Comparison of ENCODE assay signal across 8 mouse cellular contexts in genomic region chr5:125177481-125178134, GRCm38 (mm10). TPM values are rescaled to one million over a fixed set of nuclear protein-coding genes. Genes with fewer than 3 reads are reported as not detected.
DNase-seq lines count a peak whose midpoint lies in the region; ATAC-seq and TF ChIP-seq lines count a peak whose summit lies in the region.

No protein-coding gene starts in this region.

- no peaks in the 10 kb centered on the region for H3K27me3 ChIP-seq in embryonic facial prominence, embryonic 14.5 days (replicated peaks; ENCODE audit: control insufficient read depth, insufficient read depth, low read length)
- no peaks in the 10 kb centered on the region for H3K27me3 ChIP-seq in heart, embryonic 11.5 days (ENCODE audit: control insufficient read depth, insufficient read depth, low read length)
- no peaks in the 10 kb centered on the region for H3K27me3 ChIP-seq in kidney, embryonic 15.5 days
- no peaks in the 10 kb centered on the region for H3K27me3 ChIP-seq in liver, adult 2 months (ENCODE audit: control insufficient read depth, insufficient read depth, low read length)
- H3K27me3 ChIP-seq in stomach, embryonic 15.5 days (replicated peaks), result no peaks in the 10 kb centered on the region

- H3K79me2 ChIP-seq in liver, adult 2 months (ENCODE audit: control insufficient read depth, insufficient read depth, low read length), result peaks cover 20% of the 10 kb centered on the region; the same call in 1 of the 2 replicates

- no peaks in the 10 kb centered on the region for H3K9me3 ChIP-seq in embryonic facial prominence, embryonic 14.5 days (ENCODE audit: control insufficient read depth, low read length)
- no peaks in the 10 kb centered on the region for H3K9me3 ChIP-seq in heart, embryonic 11.5 days (replicated peaks; ENCODE audit: control insufficient read depth, low read length)
- H3K9me3 ChIP-seq in kidney, embryonic 15.5 days (replicated peaks), result no peaks in the 10 kb centered on the region
- H3K9me3 ChIP-seq in stomach, embryonic 15.5 days, result no peaks in the 10 kb centered on the region

- no peak for TF ChIP-seq POLR2A in liver, adult 2 months (IDR thresholded peaks at IDR 0.05; ENCODE audit: extremely low read depth, insufficient read depth, low read length)

- H3K4me2 ChIP-seq in embryonic facial prominence, embryonic 14.5 days (ENCODE audit: low read depth, low read length), result peak overlapping the region; percentile 76
- peak overlapping the region; percentile 96 for H3K4me2 ChIP-seq in heart, embryonic 11.5 days
- H3K4me2 ChIP-seq in kidney, embryonic 15.5 days, result peak overlapping the region; percentile 89
- peak overlapping the region; percentile 92 for H3K4me2 ChIP-seq in stomach, embryonic 15.5 days

- H3K36me3 ChIP-seq in embryonic facial prominence, embryonic 14.5 days (ENCODE audit: control insufficient read depth, insufficient read depth, low read length), result no peaks in the 10 kb centered on the region
- no peaks in the 10 kb centered on the region for H3K36me3 ChIP-seq in heart, embryonic 11.5 days (ENCODE audit: control insufficient read depth, insufficient read depth, low read length)
- no peaks in the 10 kb centered on the region for H3K36me3 ChIP-seq in kidney, embryonic 15.5 days
- H3K36me3 ChIP-seq in liver, adult 2 months (ENCODE audit: control insufficient read depth, insufficient read depth, low read length), result no peaks in the 10 kb centered on the region
- H3K36me3 ChIP-seq in stomach, embryonic 15.5 days, result no peaks in the 10 kb centered on the region

- ATAC-seq in embryonic facial prominence, embryonic 14.5 days (ENCODE audit: low read depth), result peak; percentile 34
- peak; percentile 32 for ATAC-seq in heart, embryonic 11.5 days (replicated peaks; ENCODE audit: insufficient number of reproducible peaks, low FRiP score, low TSS enrichment)
- ATAC-seq in kidney, embryonic 15.5 days (replicated peaks; ENCODE audit: low FRiP score), result peak; percentile 38
- peak; percentile 32 for ATAC-seq in monocyte, adult 5-6 weeks (replicated peaks; ENCODE audit: insufficient number of reproducible peaks, low FRiP score, low TSS enrichment, poor library complexity, severe bottlenecking)
- ATAC-seq in stomach, embryonic 15.5 days (ENCODE audit: insufficient read depth, low FRiP score, low read depth), result peak; percentile 30; the same call in 1 of the 2 replicates

- H3K9ac ChIP-seq in embryonic facial prominence, embryonic 14.5 days (ENCODE audit: low read depth, low read length), result peak overlapping the region; percentile 92
- peak overlapping the region; percentile 89 for H3K9ac ChIP-seq in heart, embryonic 11.5 days (ENCODE audit: low read depth, low read length)
- H3K9ac ChIP-seq in kidney, embryonic 15.5 days, result peak overlapping the region; percentile 88
- H3K9ac ChIP-seq in liver, adult 2 months (ENCODE audit: low read depth, low read length), result peak overlapping the region; percentile 79
- peak overlapping the region; percentile 88 for H3K9ac ChIP-seq in stomach, embryonic 15.5 days

- peaks cover 37% of the 10 kb centered on the region for H3K4me1 ChIP-seq in embryonic facial prominence, embryonic 14.5 days (ENCODE audit: control insufficient read depth, insufficient read depth, low read length)
- peaks cover 60% of the 10 kb centered on the region for H3K4me1 ChIP-seq in heart, embryonic 11.5 days (ENCODE audit: control insufficient read depth, insufficient read depth, low read length)
- peaks cover 63% of the 10 kb centered on the region for H3K4me1 ChIP-seq in kidney, embryonic 15.5 days
- peaks cover 37% of the 10 kb centered on the region for H3K4me1 ChIP-seq in liver, adult 2 months (ENCODE audit: control insufficient read depth, insufficient read depth, low read length)
- H3K4me1 ChIP-seq in stomach, embryonic 15.5 days, result peaks cover 60% of the 10 kb centered on the region

- peak overlapping the region; percentile 95 for H3K27ac ChIP-seq in embryonic facial prominence, embryonic 14.5 days (replicated peaks; ENCODE audit: low read depth, low read length)
- H3K27ac ChIP-seq in heart, embryonic 11.5 days (ENCODE audit: low read depth, low read length), result peak overlapping the region; percentile 94
- H3K27ac ChIP-seq in kidney, embryonic 15.5 days, result peak overlapping the region; percentile 95
- peak overlapping the region; percentile 61 for H3K27ac ChIP-seq in liver, adult 2 months (replicated peaks; ENCODE audit: insufficient read depth, low read depth, low read length)
- H3K27ac ChIP-seq in stomach, embryonic 15.5 days, result peak overlapping the region; percentile 95

- H3K4me3 ChIP-seq in embryonic facial prominence, embryonic 14.5 days (ENCODE audit: low read depth, low read length), result peak overlapping the region; percentile 87
- peak overlapping the region; percentile 87 for H3K4me3 ChIP-seq in heart, embryonic 11.5 days (ENCODE audit: low read depth, low read length)
- H3K4me3 ChIP-seq in kidney, embryonic 15.5 days (replicated peaks), result peak overlapping the region; percentile 73
- peak overlapping the region; percentile 60 for H3K4me3 ChIP-seq in liver, adult 2 months (ENCODE audit: insufficient read depth, low read depth, low read length)
- peak overlapping the region; percentile 88 for H3K4me3 ChIP-seq in stomach, embryonic 15.5 days (replicated peaks)

- peak; percentile 96 for DNase-seq in 3T3-L1 (ENCODE audit: low read depth, low spot score)
- DNase-seq in adrenal gland, adult 18-20 months (ENCODE audit: low spot score in 2 of 2), result peak; percentile 63 to 75
- peak; percentile 94 for DNase-seq in embryonic facial prominence, embryonic 14.5 days (ENCODE audit: low spot score)
- DNase-seq in liver, adult 2 months (ENCODE audit: extremely low read depth, low read depth, low spot score), result no peak

- peak; percentile 10; the same call in 1 of the 2 replicates for TF ChIP-seq CTCF in liver, adult 2 months (IDR thresholded peaks at IDR 0.05; ENCODE audit: low read depth, low read length)

- WGBS in embryonic facial prominence, embryonic 14.5 days, result under 1% methylated on average over 24 of the region's 44 CpGs
- under 1% methylated on average over 43 of the region's 44 CpGs for WGBS in heart, embryonic 11.5 days (ENCODE audit: insufficient replicate concordance)
- under 1% methylated on average over 44 of the region's 44 CpGs for WGBS in kidney, embryonic 15.5 days
- WGBS in liver, adult 2 months, result 1% methylated on average over 42 of the region's 44 CpGs
- under 1% methylated on average over 44 of the region's 44 CpGs for WGBS in stomach, embryonic 15.5 days

RNA-seq across cellular contexts. Expression of gene Ncor2, which starts 1.4 kb away (rescaled TPM):
- total RNA-seq in adrenal gland, adult 18-20 months (2021), result 100 to 1,000 TPM; 195 to 242 TPM
- 34.9 and 37.3 TPM in 2 replicates for polyA plus RNA-seq in embryonic facial prominence, embryonic 14.5 days (2014; fragmentation: Nextera tagmentation; extraction: Ambion mirVana)
- 14.3 and 18.8 TPM in 2 replicates for polyA plus RNA-seq in heart, embryonic 11.5 days (2014; fragmentation: Nextera tagmentation; extraction: Ambion mirVana)
- polyA plus RNA-seq in kidney, embryonic 15.5 days (2015; fragmentation: Nextera tagmentation; extraction: Ambion mirVana), result 27.5 and 28.8 TPM in 2 replicates
- 7.1 and 9.4 TPM in 2 replicates for total RNA-seq in liver, adult 2 months (2014; rRNA removed)
- 15.0 and 17.0 TPM in 2 replicates for polyA plus RNA-seq in liver, adult 2 months (2012; rRNA removed)
- total RNA-seq in monocyte, adult 5-6 weeks (2017), result 14.4 to 63.8 TPM (median 24.3 TPM) in 3 replicates
- 26.7 and 32.5 TPM in 2 replicates for polyA plus RNA-seq in stomach, embryonic 15.5 days (2015; fragmentation: Nextera tagmentation; extraction: Ambion mirVana)
